Mouse (Mus musculus) limb, embryonic 15.5 days (tissue): ENCODE results near the gene Gm3371. TPM values are rescaled to one million over a fixed set of nuclear protein-coding genes. Genes with fewer than 3 reads are reported as not detected.
"Not testable (repeated sequence)": the region's sequence is repeated elsewhere in the genome, so short reads cannot be mapped to it uniquely, and the experiment has no call there.

Source experiments
- ATAC-seq: fragments of 200-750 bp; cut with Nextera tagmentation; 2 replicates; pipeline ENCODE4 v1.8.0; 2017; ENCODE audit warnings: low read depth, moderate TSS enrichment; ENCODE audit not compliant: insufficient number of reproducible peaks, low FRiP score, low TSS enrichment
- H3K27ac ChIP-seq: fragments of 300-500 bp; sonication (generic); 2 replicates; pipeline ENCODE4 v1.5.1; 2015; ENCODE audit warnings: moderate library complexity, mild to moderate bottlenecking, inconsistent platforms
- H3K27me3 ChIP-seq: fragments of 300-500 bp; sonication (generic); 2 replicates; pipeline ENCODE4 v1.6.1; 2015; ENCODE audit warnings: inconsistent platforms
- H3K36me3 ChIP-seq: fragments of 300-500 bp; sonication (generic); 2 replicates; pipeline ENCODE4 v1.6.1; 2015; ENCODE audit warnings: inconsistent platforms
- H3K4me1 ChIP-seq: fragments of 300-500 bp; sonication (generic); 2 replicates; pipeline ENCODE4 v1.6.1; 2015; ENCODE audit warnings: inconsistent platforms
- H3K4me2 ChIP-seq: fragments of 300-500 bp; sonication (generic); 2 replicates; pipeline ENCODE4 v1.6.1; 2015; ENCODE audit warnings: mild to moderate bottlenecking, inconsistent platforms
- H3K4me3 ChIP-seq: fragments of 300-500 bp; sonication (generic); 2 replicates; pipeline ENCODE4 v1.5.1; 2015; ENCODE audit warnings: mild to moderate bottlenecking, inconsistent platforms
- H3K9ac ChIP-seq: fragments of 300-500 bp; sonication (generic); 2 replicates; pipeline ENCODE4 v1.6.1; 2015; ENCODE audit warnings: inconsistent platforms
- H3K9me3 ChIP-seq: fragments of 300-500 bp; sonication (generic); 2 replicates; pipeline ENCODE4 v1.6.1; 2016; ENCODE audit warnings: inconsistent platforms
- WGBS: fragments of 180-500 bp; shearing (Covaris S2); methylation state at CpG from one replicate; pipeline ENCODE4 v1.1.7; 2015; 5-methylcytosine and 5-hydroxymethylcytosine counted together
- polyA plus RNA-seq: library from polyadenylated mRNA; unstranded; fragments of >200 nt; fragmentation: Nextera tagmentation; extraction: Ambion mirVana; gene quantifications from 2 replicates; pipeline ENCODE4 v1.2.1, GENCODE M21; 2015

Gene Gm3371
- not detected in 2 replicates for polyA plus RNA-seq

GRCm38 (mm10) chr14:44410588-44410987, at the start of gene Gm3371:
TSS of gene Gm3371 (minus strand) at chr14:44410688.
- H3K9ac ChIP-seq, H3K36me3 ChIP-seq: not testable (repeated sequence)

GRCm38 (mm10) chr14:44433335-44433734, 22.8 kb upstream of the Gm3371 start, which contains the start of gene Gm8232:
TSS of gene Gm8232 (plus strand) at chr14:44433635.
- H3K4me3 ChIP-seq, H3K36me3 ChIP-seq, H3K4me2 ChIP-seq, H3K27me3 ChIP-seq, H3K4me1 ChIP-seq, H3K27ac ChIP-seq, H3K9me3 ChIP-seq, H3K9ac ChIP-seq, ATAC-seq: not testable (repeated sequence)
- WGBS = 86% methylated on average over 3 of the region's 3 CpGs

More at GRCm38 (mm10) chr14:44410588-44410987, at the start of gene Gm3371:
- H3K4me3 ChIP-seq, H3K27me3 ChIP-seq, H3K27ac ChIP-seq, H3K4me1 ChIP-seq, H3K4me2 ChIP-seq, ATAC-seq, H3K9me3 ChIP-seq: not testable (repeated sequence)
- WGBS = no CpG with 5 or more reads among the region's 2 CpGs

DNA sequence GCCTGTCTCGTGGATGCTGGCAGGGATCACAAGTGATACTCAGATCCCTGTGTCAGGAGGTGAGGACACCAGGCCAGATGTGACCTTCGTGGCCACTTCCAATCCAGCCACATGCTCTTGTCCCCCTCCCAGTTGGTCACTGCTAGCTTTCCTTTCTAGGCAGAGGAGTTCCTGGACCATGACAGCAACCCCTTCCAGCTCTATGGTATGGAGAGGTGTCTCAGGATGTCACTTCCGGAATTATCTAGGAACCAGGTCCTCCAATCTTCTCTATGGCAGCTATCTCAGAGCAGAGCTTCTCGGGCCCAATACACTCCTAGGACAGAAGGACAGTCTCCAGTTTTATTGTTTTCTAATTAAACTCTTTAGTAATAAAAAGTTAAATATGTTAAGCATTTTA, 26.3 kb downstream of the Gm3371 start:
- H3K4me2 ChIP-seq, H3K27me3 ChIP-seq, H3K36me3 ChIP-seq, H3K27ac ChIP-seq, ATAC-seq, H3K9me3 ChIP-seq, H3K4me1 ChIP-seq, H3K9ac ChIP-seq, H3K4me3 ChIP-seq: not testable (repeated sequence)
- 72% methylated on average over 4 of the region's 4 CpGs for WGBS

- H3K4me2 ChIP-seq, H3K27ac ChIP-seq, H3K36me3 ChIP-seq, H3K27me3 ChIP-seq, ATAC-seq, H3K4me3 ChIP-seq, H3K9me3 ChIP-seq, H3K4me1 ChIP-seq, H3K9ac ChIP-seq: not testable (repeated sequence)
- WGBS = 88% methylated on average over 4 of the region's 4 CpGs
These were observed 45.4 kb downstream of the Gm3371 start, which contains the start of gene Gm8229 for GRCm38 (mm10) chr14:44365057-44365456. TSS of gene Gm8229 (plus strand) at chr14:44365357.

DNA sequence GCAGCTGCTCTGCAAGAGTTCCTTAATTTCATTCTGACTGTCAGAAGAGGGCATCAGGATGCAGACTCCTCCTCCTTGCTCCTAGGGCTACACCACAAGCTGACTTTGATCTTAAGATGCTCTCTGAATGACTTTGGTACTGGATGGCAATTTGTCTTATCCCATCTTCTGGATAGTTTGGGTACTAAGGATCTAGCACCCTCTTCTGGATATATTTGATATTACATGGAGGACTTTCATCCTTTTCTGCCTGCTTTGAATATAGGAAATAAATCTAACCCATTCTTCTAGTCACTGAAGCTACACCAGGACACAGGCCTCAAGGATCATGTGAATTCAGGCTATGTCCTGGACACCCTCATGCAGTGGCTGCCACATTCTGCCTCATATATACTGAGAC, 48.2 kb downstream of the Gm3371 start:
- not testable (repeated sequence) for H3K4me2 ChIP-seq, H3K36me3 ChIP-seq, ATAC-seq, H3K27ac ChIP-seq, H3K4me3 ChIP-seq, H3K4me1 ChIP-seq, H3K27me3 ChIP-seq, H3K9ac ChIP-seq, H3K9me3 ChIP-seq

GRCm38 (mm10) chr14:44361416-44361815, 49.1 kb downstream of the Gm3371 start:
- not testable (repeated sequence) for H3K9me3 ChIP-seq, ATAC-seq, H3K4me1 ChIP-seq, H3K4me3 ChIP-seq, H3K9ac ChIP-seq, H3K27me3 ChIP-seq, H3K27ac ChIP-seq, H3K36me3 ChIP-seq, H3K4me2 ChIP-seq
- 22% methylated on average over 2 of the region's 2 CpGs for WGBS

Other genes starting within 250 kb of the Gm3371 start
- not detected in 2 replicates for gene Gm8212, start 213.0 kb downstream of the Gm3371 start, polyA plus RNA-seq
- gene 4930503E14Rik, start 197.4 kb downstream of the Gm3371 start, polyA plus RNA-seq = not detected in 2 replicates
- not detected in 2 replicates for gene Gm8220, start 125.1 kb downstream of the Gm3371 start, polyA plus RNA-seq
- gene Gm5930, start 72.1 kb downstream of the Gm3371 start, polyA plus RNA-seq = not detected in 2 replicates
- not detected in 2 replicates for gene Gm8229, start 45.3 kb downstream of the Gm3371 start, polyA plus RNA-seq
- gene Gm8232, start 22.9 kb upstream of the Gm3371 start, polyA plus RNA-seq = not detected in 2 replicates
- not detected in 2 replicates for gene BC061237, start 81.8 kb upstream of the Gm3371 start, polyA plus RNA-seq
- not detected in 2 replicates for gene Gm17093, start 107.6 kb upstream of the Gm3371 start, polyA plus RNA-seq
- gene Gm8247, start 172.5 kb upstream of the Gm3371 start, polyA plus RNA-seq = not detected in 2 replicates
- not detected in 2 replicates for gene Gm5624, start 217.2 kb upstream of the Gm3371 start, polyA plus RNA-seq